Mouse (Mus musculus): ENCODE data around the gene Bsg. TPM values are rescaled to one million over a fixed set of nuclear protein-coding genes. Genes with fewer than 3 reads are reported as not detected.

The Bsg gene
- polyA plus RNA-seq, 1 experiment from 2014 or later = 630 TPM

DNA sequence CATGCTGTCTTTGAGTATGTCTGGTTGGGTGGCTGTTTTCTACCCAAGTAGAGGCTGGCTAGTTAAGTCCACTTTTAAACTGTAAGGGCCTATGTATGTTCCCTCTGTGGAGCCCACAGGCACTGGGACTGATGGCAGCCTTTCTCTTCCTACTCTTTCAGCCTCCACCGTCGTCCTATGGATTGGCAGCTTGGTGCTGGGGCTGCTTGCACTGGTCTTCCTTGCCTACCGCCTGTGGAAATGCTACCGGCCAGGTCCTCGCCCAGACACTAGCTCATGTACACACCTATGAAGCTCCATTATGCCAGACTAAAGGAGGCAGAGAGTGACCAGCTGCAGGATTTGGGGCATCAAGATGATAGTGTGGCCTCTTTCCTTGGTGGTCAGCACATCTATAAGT is 36.2 kb upstream of the Bsg start:
- H3K9me3 ChIP-seq (replicated peaks; ENCODE audit: control insufficient read depth, low read length) = no peaks in the 10 kb centered on the region
- no peak overlapping the region for H3K4me3 ChIP-seq (ENCODE audit: low read depth, low read length)
- H3K27me3 ChIP-seq (ENCODE audit: control insufficient read depth, insufficient read depth, low read length) = no peaks in the 10 kb centered on the region
- peaks cover 4% of the 10 kb centered on the region for H3K4me1 ChIP-seq (ENCODE audit: control insufficient read depth, insufficient read depth, low read length)
- WGBS = 79% methylated on average over 5 of the region's 5 CpGs
- no peak overlapping the region for H3K4me2 ChIP-seq (ENCODE audit: low read depth, low read length)
- no peaks in the 10 kb centered on the region; the same call in 1 of the 2 replicates for H3K36me3 ChIP-seq (replicated peaks; ENCODE audit: control insufficient read depth, insufficient read depth, low read depth, low read length)
- no peak overlapping the region for H3K9ac ChIP-seq (replicated peaks; ENCODE audit: low read length)
- DNase-seq (ENCODE audit: low spot score) = no peak
- ATAC-seq (replicated peaks; ENCODE audit: insufficient number of reproducible peaks, low FRiP score, low TSS enrichment, low read depth) = no peak
- no peak overlapping the region for H3K27ac ChIP-seq (replicated peaks; ENCODE audit: low read depth, low read length)

DNA sequence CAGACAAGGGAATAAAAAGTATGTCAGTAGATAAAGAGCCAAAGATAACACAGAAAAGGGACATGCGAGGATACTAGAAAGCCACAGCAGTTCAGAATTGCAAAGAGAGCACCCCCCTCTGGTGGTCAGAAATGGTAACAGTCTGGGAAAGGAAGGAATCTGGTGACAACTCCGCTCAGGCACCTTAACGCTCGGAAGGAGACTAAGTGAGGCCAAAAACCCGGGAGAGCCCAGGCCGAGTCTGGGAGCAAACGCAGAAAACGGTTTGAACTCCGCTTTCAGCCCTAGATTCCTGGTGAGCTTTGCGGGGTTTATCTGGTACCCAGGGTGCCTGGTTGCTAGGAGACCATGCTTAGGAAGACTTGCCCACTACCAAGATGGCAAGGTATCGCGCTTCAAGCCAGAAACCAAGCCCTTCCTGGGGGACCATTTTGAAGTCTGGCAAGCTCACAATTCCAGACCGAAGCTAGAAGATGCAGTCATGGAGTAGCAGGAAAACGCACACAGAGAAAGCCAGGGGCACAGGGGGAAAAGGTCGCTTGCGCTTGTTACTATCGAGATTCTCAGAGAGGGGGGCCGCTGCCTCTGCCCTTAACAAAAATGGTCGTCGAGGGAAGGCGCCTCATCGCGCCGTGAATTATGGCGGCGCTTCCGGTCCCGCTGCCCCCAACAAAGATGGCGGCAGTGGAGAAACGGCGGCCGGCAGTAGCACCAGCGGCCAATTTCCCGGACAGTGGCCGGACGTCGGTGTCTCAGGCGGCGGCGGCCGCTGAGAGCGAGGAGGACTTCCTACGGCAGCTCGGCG is 35.3 kb upstream of the Bsg start, which contains the start of gene Tpgs1:
Gene Tpgs1 (plus strand): TSS at position 599 of the 805 bp plus-strand sequence.
- ATAC-seq (replicated peaks; ENCODE audit: insufficient number of reproducible peaks, low FRiP score, low TSS enrichment, low read depth) (0 out of 2 replicates have a peak, but pooled peaks have one; percentile 21), DNase-seq (ENCODE audit: low spot score) (peak; percentile 92)
- peak within 1 kb of the TSS; percentile 97 for H3K4me3 ChIP-seq (ENCODE audit: low read depth, low read length)
- under 1% methylated on average over 45 of the region's 45 CpGs for WGBS
- H3K4me2 ChIP-seq (ENCODE audit: low read depth, low read length) = peak within 1 kb of the TSS; percentile 74
- peaks cover 4% of the 10 kb centered on the region for H3K4me1 ChIP-seq (ENCODE audit: control insufficient read depth, insufficient read depth, low read length)
- peak within 1 kb of the TSS; percentile 93 for H3K27ac ChIP-seq (replicated peaks; ENCODE audit: low read depth, low read length)
- no peaks in the 10 kb centered on the region for H3K27me3 ChIP-seq (ENCODE audit: control insufficient read depth, insufficient read depth, low read length)
- no peaks in the 10 kb centered on the region; the same call in 1 of the 2 replicates for H3K36me3 ChIP-seq (replicated peaks; ENCODE audit: control insufficient read depth, insufficient read depth, low read depth, low read length)
- H3K9ac ChIP-seq (replicated peaks; ENCODE audit: low read length) = peak within 1 kb of the TSS; percentile 96
- no peaks in the 10 kb centered on the region for H3K9me3 ChIP-seq (replicated peaks; ENCODE audit: control insufficient read depth, low read length)

DNA sequence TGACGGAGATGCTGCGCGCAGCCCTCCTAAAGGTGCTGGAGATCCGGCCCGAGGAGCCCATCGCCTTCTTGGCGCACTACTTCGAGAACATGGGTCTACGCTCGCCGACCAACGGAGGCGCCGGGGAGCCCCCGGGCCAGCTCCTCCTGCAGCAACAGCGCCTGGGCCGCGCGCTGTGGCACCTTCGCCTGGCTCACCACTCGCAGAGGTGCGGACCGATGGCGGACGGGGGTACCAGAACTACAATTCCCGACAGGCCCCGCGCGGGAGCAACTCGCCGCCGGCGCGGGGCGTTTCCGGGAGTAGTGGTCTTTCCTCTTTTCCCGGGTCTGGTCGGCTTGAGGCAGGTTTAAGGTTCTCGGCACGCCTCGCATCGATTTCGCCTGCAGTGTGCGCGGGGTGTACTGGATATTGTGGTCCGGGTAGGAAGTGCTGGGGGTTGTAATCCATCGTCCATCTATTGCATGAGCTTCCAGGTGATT is 34.7 kb upstream of the Bsg start:
- 0% methylated on average over 47 of the region's 47 CpGs for WGBS
- Histone ChIP-seq H3K4me3 (ENCODE audit: low read depth, low read length) (peak overlapping the region; percentile 97), H3K36me3 (replicated peaks; ENCODE audit: control insufficient read depth, insufficient read depth, low read depth, low read length) (no peaks in the 10 kb centered on the region; the same call in 1 of the 2 replicates), H3K9me3 (replicated peaks; ENCODE audit: control insufficient read depth, low read length) (no peaks in the 10 kb centered on the region), H3K9ac (replicated peaks; ENCODE audit: low read length) (peak overlapping the region; percentile 96), H3K27me3 (ENCODE audit: control insufficient read depth, insufficient read depth, low read length) (no peaks in the 10 kb centered on the region), H3K27ac (replicated peaks; ENCODE audit: low read depth, low read length) (peak overlapping the region; percentile 93), H3K4me2 (ENCODE audit: low read depth, low read length) (peak overlapping the region; percentile 74), H3K4me1 (ENCODE audit: control insufficient read depth, insufficient read depth, low read length) (peaks cover 4% of the 10 kb centered on the region)
- DNase-seq (ENCODE audit: low spot score) (peak; percentile 90), ATAC-seq (replicated peaks; ENCODE audit: insufficient number of reproducible peaks, low FRiP score, low TSS enrichment, low read depth) (peak; percentile 60)

DNA sequence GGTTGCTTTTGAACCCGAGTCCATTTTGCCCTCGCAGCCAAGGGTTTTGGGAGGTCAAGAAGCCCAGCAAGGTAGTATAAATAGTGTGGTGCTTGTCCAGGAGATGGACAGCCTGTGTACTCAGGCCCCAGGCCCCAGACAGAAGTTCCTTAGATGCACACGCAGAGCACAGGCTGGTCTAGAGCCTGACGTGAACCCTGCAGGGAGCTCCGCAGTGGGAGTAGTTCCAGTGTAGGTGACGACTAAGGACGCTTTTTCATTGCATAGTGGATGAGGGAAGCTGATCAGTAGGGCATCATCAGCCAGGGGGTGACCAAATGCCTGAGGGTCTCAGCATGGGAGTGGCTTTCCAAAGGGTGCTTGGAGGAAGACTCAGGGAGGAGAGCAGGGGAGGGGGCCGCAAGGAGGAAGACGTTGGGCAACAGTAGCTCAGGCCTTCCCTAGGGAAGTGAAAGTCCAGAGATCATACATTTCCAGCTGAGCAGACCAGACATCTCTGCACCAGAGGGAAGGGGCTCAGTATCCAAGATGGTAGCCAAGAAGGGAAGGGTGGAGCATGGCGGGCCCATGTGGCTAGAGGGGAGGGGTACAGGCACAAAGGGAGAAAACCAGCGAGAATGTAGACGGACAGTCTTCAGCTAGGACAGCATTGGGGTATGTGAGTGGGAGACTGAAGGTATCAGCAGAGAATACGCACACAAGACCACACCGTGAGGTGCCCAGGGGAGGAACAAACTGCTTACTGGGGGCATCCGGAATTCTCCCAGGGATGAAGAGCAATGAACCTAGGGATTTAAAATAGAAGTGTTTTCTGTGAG is 34.0 kb upstream of the Bsg start:
- WGBS = 38% methylated on average over 15 of the region's 15 CpGs
- H3K27me3 ChIP-seq (ENCODE audit: control insufficient read depth, insufficient read depth, low read length) = no peaks in the 10 kb centered on the region
- DNase-seq (ENCODE audit: low spot score) (no peak), ATAC-seq (replicated peaks; ENCODE audit: insufficient number of reproducible peaks, low FRiP score, low TSS enrichment, low read depth) (peak; percentile 53)
- peak overlapping the region; percentile 93; the same call in 1 of the 2 replicates for H3K27ac ChIP-seq (replicated peaks; ENCODE audit: low read depth, low read length)
- H3K4me2 ChIP-seq (ENCODE audit: low read depth, low read length) = peak overlapping the region; percentile 74
- H3K4me1 ChIP-seq (ENCODE audit: control insufficient read depth, insufficient read depth, low read length) = peaks cover 4% of the 10 kb centered on the region
- H3K9me3 ChIP-seq (replicated peaks; ENCODE audit: control insufficient read depth, low read length) = no peaks in the 10 kb centered on the region
- peak overlapping the region; percentile 97 for H3K4me3 ChIP-seq (ENCODE audit: low read depth, low read length)
- H3K9ac ChIP-seq (replicated peaks; ENCODE audit: low read length) = peak overlapping the region; percentile 96
- H3K36me3 ChIP-seq (replicated peaks; ENCODE audit: control insufficient read depth, insufficient read depth, low read depth, low read length) = no peaks in the 10 kb centered on the region; the same call in 1 of the 2 replicates

DNA sequence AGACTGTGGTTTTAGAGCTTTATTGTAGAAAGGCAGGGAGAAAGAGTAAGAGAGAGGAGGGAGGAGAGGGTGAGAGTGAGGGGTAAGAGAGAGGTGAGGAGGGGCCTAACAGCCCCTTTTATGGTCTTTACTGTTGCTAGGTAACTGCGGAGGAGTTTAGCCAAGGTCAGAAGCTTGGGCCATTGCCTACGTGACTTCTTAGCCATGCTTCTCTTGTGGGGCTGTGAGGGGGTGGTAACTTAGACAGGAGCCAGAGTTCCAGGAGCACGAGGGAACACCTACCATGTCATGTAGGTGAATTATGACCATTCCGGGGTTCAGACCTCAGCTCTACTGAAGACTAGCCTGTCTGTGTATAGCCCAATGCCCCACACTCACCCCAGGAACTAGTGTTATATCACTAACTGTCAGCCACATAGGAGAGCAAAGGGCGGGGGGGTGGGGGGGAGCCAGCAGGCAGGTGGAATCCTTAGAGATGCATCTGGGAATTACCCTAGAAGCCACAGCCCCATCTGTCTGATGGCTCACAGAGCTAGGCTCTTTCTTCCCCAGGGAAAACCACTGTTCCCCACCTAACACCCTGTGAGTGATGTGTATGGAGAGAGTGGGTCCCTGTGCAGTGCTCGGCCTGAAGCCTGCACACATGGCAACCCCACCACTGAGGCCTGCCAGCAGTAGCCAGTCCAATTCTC is 32.7 kb upstream of the Bsg start:
- H3K4me3 ChIP-seq (ENCODE audit: low read depth, low read length) = no peak overlapping the region
- H3K9ac ChIP-seq (replicated peaks; ENCODE audit: low read length) = no peak overlapping the region
- no peak overlapping the region for H3K4me2 ChIP-seq (ENCODE audit: low read depth, low read length)
- H3K9me3 ChIP-seq (replicated peaks; ENCODE audit: control insufficient read depth, low read length) = no peaks in the 10 kb centered on the region
- ATAC-seq (replicated peaks; ENCODE audit: insufficient number of reproducible peaks, low FRiP score, low TSS enrichment, low read depth) (no peak), DNase-seq (ENCODE audit: low spot score) (no peak)
- H3K4me1 ChIP-seq (ENCODE audit: control insufficient read depth, insufficient read depth, low read length) = peaks cover 4% of the 10 kb centered on the region
- no peak overlapping the region for H3K27ac ChIP-seq (replicated peaks; ENCODE audit: low read depth, low read length)
- H3K36me3 ChIP-seq (replicated peaks; ENCODE audit: control insufficient read depth, insufficient read depth, low read depth, low read length) = no peaks in the 10 kb centered on the region; the same call in 1 of the 2 replicates
- H3K27me3 ChIP-seq (ENCODE audit: control insufficient read depth, insufficient read depth, low read length) = no peaks in the 10 kb centered on the region
- WGBS = 72% methylated on average over 6 of the region's 6 CpGs

DNA sequence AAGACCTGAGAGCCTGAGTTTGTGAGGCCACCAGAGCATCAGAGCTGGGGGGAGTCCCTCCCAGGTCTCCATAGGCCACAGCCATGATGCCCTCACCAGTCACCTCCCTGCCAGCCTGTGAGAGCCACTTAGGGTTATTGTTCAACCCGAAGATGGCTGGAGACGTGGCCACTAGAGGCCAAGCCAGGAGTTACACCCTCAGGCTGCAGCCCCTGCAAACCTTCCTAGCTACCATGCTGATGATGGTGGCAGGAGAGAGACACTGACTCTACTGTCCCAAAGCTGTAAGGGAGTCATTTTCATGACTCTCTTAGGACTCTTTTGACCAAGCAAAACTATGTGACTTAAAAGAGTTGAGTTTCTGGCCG is 32.2 kb upstream of the Bsg start:
- Histone ChIP-seq H3K27me3 (ENCODE audit: control insufficient read depth, insufficient read depth, low read length) (no peaks in the 10 kb centered on the region), H3K4me2 (ENCODE audit: low read depth, low read length) (no peak overlapping the region), H3K4me1 (ENCODE audit: control insufficient read depth, insufficient read depth, low read length) (peaks cover 4% of the 10 kb centered on the region), H3K4me3 (ENCODE audit: low read depth, low read length) (no peak overlapping the region), H3K9ac (replicated peaks; ENCODE audit: low read length) (no peak overlapping the region), H3K9me3 (replicated peaks; ENCODE audit: control insufficient read depth, low read length) (no peaks in the 10 kb centered on the region), H3K27ac (replicated peaks; ENCODE audit: low read depth, low read length) (no peak overlapping the region), H3K36me3 (replicated peaks; ENCODE audit: control insufficient read depth, insufficient read depth, low read depth, low read length) (no peaks in the 10 kb centered on the region; the same call in 1 of the 2 replicates)
- DNase-seq (ENCODE audit: low spot score) = no peak
- 49% methylated on average over 3 of the region's 3 CpGs for WGBS
- no peak for ATAC-seq (replicated peaks; ENCODE audit: insufficient number of reproducible peaks, low FRiP score, low TSS enrichment, low read depth)

DNA sequence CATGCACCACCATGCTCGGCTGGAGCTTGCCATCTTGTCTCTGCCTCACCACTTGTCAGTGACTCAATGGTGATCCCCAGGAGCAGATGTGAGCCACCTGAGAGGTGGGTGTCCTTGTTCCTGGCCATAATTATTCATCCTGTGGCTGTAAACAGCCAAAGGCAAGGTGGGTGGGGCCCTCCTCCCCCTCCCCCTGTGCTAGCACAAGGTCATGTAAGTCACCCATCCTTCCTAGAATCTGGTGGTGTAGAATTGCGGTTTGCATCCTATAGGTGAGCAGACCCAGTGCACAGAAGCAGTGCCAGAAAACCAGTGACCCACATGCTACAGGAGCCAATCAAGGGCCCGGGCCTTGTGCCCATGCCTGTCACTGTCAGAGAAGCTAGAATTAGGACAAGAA is 31.2 kb upstream of the Bsg start:
- Histone ChIP-seq H3K9me3 (replicated peaks; ENCODE audit: control insufficient read depth, low read length) (no peaks in the 10 kb centered on the region), H3K27me3 (ENCODE audit: control insufficient read depth, insufficient read depth, low read length) (no peaks in the 10 kb centered on the region), H3K4me3 (ENCODE audit: low read depth, low read length) (no peak overlapping the region)

More for the DNA sequence above, 31.2 kb upstream of the Bsg start:
- Histone ChIP-seq H3K4me2 (ENCODE audit: low read depth, low read length) (no peak overlapping the region), H3K27ac (replicated peaks; ENCODE audit: low read depth, low read length) (no peak overlapping the region), H3K36me3 (replicated peaks; ENCODE audit: control insufficient read depth, insufficient read depth, low read depth, low read length) (no peaks in the 10 kb centered on the region; the same call in 1 of the 2 replicates), H3K9ac (replicated peaks; ENCODE audit: low read length) (no peak overlapping the region), H3K4me1 (ENCODE audit: control insufficient read depth, insufficient read depth, low read length) (peaks cover 4% of the 10 kb centered on the region)
- ATAC-seq (replicated peaks; ENCODE audit: insufficient number of reproducible peaks, low FRiP score, low TSS enrichment, low read depth) (no peak), DNase-seq (ENCODE audit: low spot score) (no peak)
- 94% methylated on average over 3 of the region's 3 CpGs for WGBS
